In the genomic region with DNA sequence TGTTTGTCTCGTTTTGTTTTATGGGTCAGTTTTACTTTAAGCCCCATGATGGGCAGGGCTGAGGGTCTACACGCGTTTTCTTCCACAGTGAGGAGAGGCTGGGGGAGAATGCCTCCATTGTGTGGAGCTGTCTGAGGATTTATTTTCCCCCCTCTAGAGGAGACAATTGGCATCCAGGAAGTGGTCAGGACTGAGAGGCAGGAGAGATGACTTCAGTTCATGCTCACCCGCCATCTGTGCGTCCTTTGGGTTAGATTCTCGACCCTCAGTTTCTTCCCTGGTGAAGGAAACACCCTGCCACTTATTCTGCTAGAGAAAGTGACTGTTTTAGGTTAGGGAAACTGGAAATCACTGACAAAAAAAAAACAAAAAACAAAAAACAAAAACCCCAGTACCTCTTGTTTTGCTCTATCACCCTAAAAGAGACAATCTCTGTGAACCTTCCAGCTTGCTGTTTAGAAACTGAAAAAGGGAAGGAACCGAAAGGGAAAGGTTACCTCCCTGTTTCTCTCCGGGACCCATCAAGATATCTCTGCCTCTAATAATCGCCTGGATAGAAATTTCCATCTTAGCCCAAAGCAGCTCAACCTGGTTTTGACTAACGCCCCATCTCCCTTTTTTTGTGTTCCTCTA, we compare ENCODE assay signal across 12 mouse cellular contexts.
DNase-seq lines count a peak whose midpoint lies in the region; ATAC-seq and TF ChIP-seq lines count a peak whose summit lies in the region.
"Had no signal": no experiment of that assay in that cellular context is flagged by ENCODE, and none has a peak within 500 bp of the region (broad histone marks: within the 10 kb centered on the region; RNA-seq: fewer than 3 reads in every experiment).

No protein-coding gene starts in this region.

- H3K27ac ChIP-seq in forebrain, embryonic 15.5 days (replicated peaks), result peak overlapping the region; percentile 22; the same call in 1 of the 2 replicates
- no peak overlapping the region for H3K27ac ChIP-seq in forebrain, embryonic 12.5 days
- H3K27ac ChIP-seq in embryonic facial prominence, embryonic 12.5 days, result peak overlapping the region; percentile 57; the same call in 1 of the 2 replicates
- H3K27ac ChIP-seq in limb, embryonic 14.5 days (replicated peaks; ENCODE audit: low read depth, low read length), result no peak overlapping the region
- H3K27ac ChIP-seq: heart, adult 2 months had no signal

- no peak for TF ChIP-seq POLR2A in limb, embryonic 14.5 days (IDR thresholded peaks at IDR 0.05; ENCODE audit: borderline replicate concordance, extremely low read depth, insufficient read depth, insufficient read length)

- H3K9me3 ChIP-seq in forebrain, embryonic 15.5 days, result no peaks in the 10 kb centered on the region
- H3K9me3 ChIP-seq in forebrain, embryonic 12.5 days, result no peaks in the 10 kb centered on the region
- H3K9me3 ChIP-seq in embryonic facial prominence, embryonic 12.5 days, result no peaks in the 10 kb centered on the region
- no peaks in the 10 kb centered on the region for H3K9me3 ChIP-seq in limb, embryonic 14.5 days (ENCODE audit: control insufficient read depth, low read length)

- WGBS in forebrain, embryonic 15.5 days, result 68% methylated on average over 10 of the region's 10 CpGs
- WGBS in forebrain, embryonic 12.5 days, result 69% methylated on average over 10 of the region's 10 CpGs
- WGBS in embryonic facial prominence, embryonic 12.5 days, result 26% methylated on average over 10 of the region's 10 CpGs
- 35% methylated on average over 10 of the region's 10 CpGs for WGBS in limb, embryonic 14.5 days

- no peaks in the 10 kb centered on the region for H3K36me3 ChIP-seq in forebrain, embryonic 15.5 days
- no peaks in the 10 kb centered on the region for H3K36me3 ChIP-seq in forebrain, embryonic 12.5 days (replicated peaks)
- no peaks in the 10 kb centered on the region for H3K36me3 ChIP-seq in embryonic facial prominence, embryonic 12.5 days
- H3K36me3 ChIP-seq in limb, embryonic 14.5 days (ENCODE audit: control insufficient read depth, insufficient read depth, low read length), result no peaks in the 10 kb centered on the region

- peak; percentile 63 for DNase-seq in A20 (ENCODE audit: low read depth, low spot score)
- DNase-seq in limb, embryonic 14.5 days (ENCODE audit: low spot score), result no peak
- DNase-seq in kidney, postnatal 10 days, result no peak
- DNase-seq in kidney, adult 8-10 months, result no peak
- DNase-seq in lung, postnatal 10 days, result no peak
- DNase-seq: heart, adult 2 months; lung, postnatal 36 days had no signal

- H3K4me1 ChIP-seq in forebrain, embryonic 15.5 days, result peaks cover 8% of the 10 kb centered on the region; the same call in 1 of the 2 replicates
- no peaks in the 10 kb centered on the region for H3K4me1 ChIP-seq in forebrain, embryonic 12.5 days
- H3K4me1 ChIP-seq in embryonic facial prominence, embryonic 12.5 days, result peaks cover 16% of the 10 kb centered on the region
- peaks cover 5% of the 10 kb centered on the region; the same call in 1 of the 2 replicates for H3K4me1 ChIP-seq in limb, embryonic 14.5 days (ENCODE audit: control insufficient read depth, insufficient read depth, low read length)

- H3K4me2 ChIP-seq in forebrain, embryonic 15.5 days (replicated peaks), result no peak overlapping the region
- no peak overlapping the region; the same call in 1 of the 2 replicates for H3K4me2 ChIP-seq in forebrain, embryonic 12.5 days
- peak overlapping the region; percentile 25; the same call in 1 of the 2 replicates for H3K4me2 ChIP-seq in embryonic facial prominence, embryonic 12.5 days (replicated peaks)
- peak overlapping the region; percentile 25; the same call in 1 of the 2 replicates for H3K4me2 ChIP-seq in limb, embryonic 14.5 days (replicated peaks; ENCODE audit: low read depth, low read length, severe bottlenecking)

- H3K27me3 ChIP-seq in forebrain, embryonic 15.5 days, result no peaks in the 10 kb centered on the region
- H3K27me3 ChIP-seq in forebrain, embryonic 12.5 days, result no peaks in the 10 kb centered on the region
- no peaks in the 10 kb centered on the region for H3K27me3 ChIP-seq in embryonic facial prominence, embryonic 12.5 days
- no peaks in the 10 kb centered on the region for H3K27me3 ChIP-seq in limb, embryonic 14.5 days (ENCODE audit: control insufficient read depth, insufficient read depth, low read length)
- H3K27me3 ChIP-seq: Patski had no signal

- H3K4me3 ChIP-seq in forebrain, embryonic 15.5 days, result no peak overlapping the region
- H3K4me3 ChIP-seq in forebrain, embryonic 12.5 days (replicated peaks), result no peak overlapping the region
- no peak overlapping the region for H3K4me3 ChIP-seq in embryonic facial prominence, embryonic 12.5 days
- no peak overlapping the region for H3K4me3 ChIP-seq in limb, embryonic 14.5 days (replicated peaks; ENCODE audit: low read length)
- H3K4me3 ChIP-seq: heart, adult 2 months had no signal

- no peak; the same call in 1 of the 2 replicates for ATAC-seq in forebrain, embryonic 15.5 days (replicated peaks)
- ATAC-seq in forebrain, embryonic 12.5 days (ENCODE audit: low FRiP score), result no peak
- ATAC-seq in embryonic facial prominence, embryonic 12.5 days (ENCODE audit: insufficient number of reproducible peaks, insufficient read depth, low FRiP score, low TSS enrichment), result no peak
- no peak for ATAC-seq in limb, embryonic 14.5 days (ENCODE audit: low FRiP score, low read depth)
- ATAC-seq: intestine, embryonic 16.5 days; Patski had no signal

- H3K9ac ChIP-seq in forebrain, embryonic 15.5 days (replicated peaks), result no peak overlapping the region
- no peak overlapping the region for H3K9ac ChIP-seq in forebrain, embryonic 12.5 days
- H3K9ac ChIP-seq in embryonic facial prominence, embryonic 12.5 days, result no peak overlapping the region
- no peak overlapping the region for H3K9ac ChIP-seq in limb, embryonic 14.5 days (ENCODE audit: low read depth, low read length, severe bottlenecking)

Comparison
In these comparisons a context has a peak if more than half of its experiments do, and no peak if none do; other contexts are left out.
1. H3K27ac ChIP-seq: peak in forebrain, embryonic 15.5 days (single experiment) and embryonic facial prominence, embryonic 12.5 days (single experiment); none in forebrain, embryonic 12.5 days (single experiment) and limb, embryonic 14.5 days (single experiment).
2. H3K4me2 ChIP-seq: peak in embryonic facial prominence, embryonic 12.5 days (single experiment) and limb, embryonic 14.5 days (single experiment); none in forebrain, embryonic 15.5 days (single experiment) and forebrain, embryonic 12.5 days (single experiment).